Mouse (Mus musculus) embryonic fibroblast, embryonic 13.5 days (primary cell): ENCODE results near the gene Lgr4. TPM values are rescaled to one million over a fixed set of nuclear protein-coding genes. Genes with fewer than 3 reads are reported as not detected.
A peak's percentile ranks its signal among the peaks of the same experiment; 100 is the strongest.
"Not testable (repeated sequence)": the region's sequence is repeated elsewhere in the genome, so short reads cannot be mapped to it uniquely, and the experiment has no call there.

ENCODE experiments used
- H3K27ac ChIP-seq: 2 replicates; pipeline ENCODE4 v1.5.1; 2012; ENCODE audit warnings: low read length, control low read depth, inconsistent platforms; ENCODE audit not compliant: insufficient read depth
- H3K4me1 ChIP-seq: 2 replicates; pipeline ENCODE4 v1.6.1; 2011; ENCODE audit warnings: low read length; ENCODE audit not compliant: control insufficient read depth, insufficient read depth
- H3K4me3 ChIP-seq: 2 replicates; pipeline ENCODE4 v1.5.1; 2011; ENCODE audit warnings: mild to moderate bottlenecking, control low read depth, low read length; ENCODE audit not compliant: insufficient read depth
- CTCF ChIP-seq: IDR thresholded peaks from 2 replicates; pipeline ENCODE4 v1.5.1; 2011; ENCODE audit warnings: mild to moderate bottlenecking, control low read depth, low read length, moderate library complexity, borderline replicate concordance; ENCODE audit not compliant: insufficient read depth
- POLR2A ChIP-seq: IDR thresholded peaks from 2 replicates; pipeline ENCODE4 v1.6.1; 2011; ENCODE audit warnings: low read depth, mild to moderate bottlenecking, control low read depth, low read length, moderate library complexity
- polyA plus RNA-seq: library from polyadenylated mRNA; stranded (reverse); fragments of >200 nt; gene quantifications from 2 replicates; pipeline ENCODE4 v1.2.4, GENCODE M21; 2011; ENCODE audit warnings: low read depth; ENCODE audit not compliant: missing spikeins, insufficient read length

Lgr4 gene
- 30.6 and 40.3 TPM in 2 replicates for polyA plus RNA-seq

GRCm38 (mm10) chr2:109917496-109918413 is at the start of gene Lgr4:
Lgr4 (plus strand) TSS chr2:109917647.
- Histone ChIP-seq H3K4me3 (peak within 1 kb of the TSS; percentile 59), H3K27ac (peak within 1 kb of the TSS; percentile 78), H3K4me1 (peaks cover 5% of the 10 kb centered on the region; the same call in 1 of the 2 replicates)
- TF ChIP-seq CTCF (no peak), POLR2A (peak; percentile 92)

- not testable (repeated sequence) for H3K4me3 ChIP-seq, H3K4me1 ChIP-seq, H3K27ac ChIP-seq
Measured at GRCm38 (mm10) chr2:109879429-109879828, 38.0 kb upstream of the Lgr4 start.

GRCm38 (mm10) chr2:109881111-109881510 is 36.3 kb upstream of the Lgr4 start:
- TF ChIP-seq CTCF (no peak), POLR2A (no peak)
- Histone ChIP-seq H3K4me3 (no peak overlapping the region), H3K4me1 (peaks cover 4% of the 10 kb centered on the region; the same call in 1 of the 2 replicates), H3K27ac (no peak overlapping the region)

- no peak for TF ChIP-seq POLR2A
- no peak for TF ChIP-seq CTCF
- H3K4me3 ChIP-seq, result no peak overlapping the region
- H3K4me1 ChIP-seq, result peaks cover 4% of the 10 kb centered on the region; the same call in 1 of the 2 replicates
- no peak overlapping the region for H3K27ac ChIP-seq
Measured at GRCm38 (mm10) chr2:109881625-109882024, 35.8 kb upstream of the Lgr4 start.

- no peak for TF ChIP-seq CTCF
- no peak for TF ChIP-seq POLR2A
- H3K4me1 ChIP-seq, result peaks cover 4% of the 10 kb centered on the region; the same call in 1 of the 2 replicates
- H3K4me3 ChIP-seq, result no peak overlapping the region
- no peak overlapping the region for H3K27ac ChIP-seq
Measured at GRCm38 (mm10) chr2:109884106-109884505, 33.3 kb upstream of the Lgr4 start.

DNA sequence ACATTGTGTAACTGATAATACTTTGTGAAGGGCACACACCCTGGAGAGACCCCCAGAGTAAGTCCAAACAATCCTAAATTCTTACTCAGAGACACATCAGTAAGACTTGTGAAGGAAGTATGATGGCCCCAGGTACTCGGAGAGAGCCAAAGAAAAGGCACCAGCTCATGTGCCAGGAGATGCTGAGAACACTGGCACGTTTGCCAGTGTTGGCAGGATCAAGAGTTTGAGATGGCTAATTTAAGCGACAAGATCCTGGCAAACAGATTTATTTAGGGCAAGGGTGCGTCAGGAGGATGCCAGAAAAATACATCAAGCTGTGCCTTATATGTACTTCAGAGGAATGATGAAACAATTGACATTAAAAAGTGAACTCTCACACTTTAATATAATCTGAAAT is 32.9 kb upstream of the Lgr4 start:
- TF ChIP-seq CTCF, result no peak
- no peak for TF ChIP-seq POLR2A
- no peak overlapping the region for H3K4me3 ChIP-seq
- H3K27ac ChIP-seq, result no peak overlapping the region
- peaks cover 4% of the 10 kb centered on the region; the same call in 1 of the 2 replicates for H3K4me1 ChIP-seq

GRCm38 (mm10) chr2:109890068-109890467 is 27.4 kb upstream of the Lgr4 start:
- 0 out of 2 replicates have a peak overlapping the region, but pooled peaks have one; percentile 98 for H3K4me3 ChIP-seq
- no peaks in the 10 kb centered on the region; the same call in 1 of the 2 replicates for H3K4me1 ChIP-seq
- TF ChIP-seq CTCF, result no peak
- no peak for TF ChIP-seq POLR2A
- H3K27ac ChIP-seq, result no peak overlapping the region

DNA sequence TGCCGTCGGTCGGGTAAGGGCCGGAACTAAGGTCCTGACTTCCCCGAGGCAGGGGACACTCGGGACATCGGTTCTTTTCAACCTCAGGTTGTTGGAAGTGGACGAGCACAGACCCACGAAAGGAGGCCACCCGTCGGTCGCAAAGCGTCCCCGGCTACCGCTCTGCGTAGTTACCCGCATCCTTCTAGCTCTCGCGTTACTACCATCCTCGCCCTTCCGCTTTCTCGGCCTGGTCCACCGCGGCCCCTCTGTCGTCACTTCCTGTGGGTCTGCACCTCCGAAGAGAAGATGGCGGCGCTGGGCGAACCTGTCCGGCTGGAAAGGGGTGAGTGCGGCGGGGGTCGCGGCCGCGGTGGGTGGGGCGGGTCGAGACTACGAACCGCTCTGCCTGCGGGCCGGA is 26.9 kb upstream of the Lgr4 start, which contains the start of gene Lin7c:
Gene Lin7c (plus strand): TSS at position 257 of the 400 bp plus-strand sequence.
- TF ChIP-seq POLR2A (peak; percentile 97), CTCF (no peak)
- Histone ChIP-seq H3K27ac (peak within 1 kb of the TSS; percentile 51), H3K4me3 (peak within 1 kb of the TSS; percentile 98), H3K4me1 (no peaks in the 10 kb centered on the region; the same call in 1 of the 2 replicates)

DNA sequence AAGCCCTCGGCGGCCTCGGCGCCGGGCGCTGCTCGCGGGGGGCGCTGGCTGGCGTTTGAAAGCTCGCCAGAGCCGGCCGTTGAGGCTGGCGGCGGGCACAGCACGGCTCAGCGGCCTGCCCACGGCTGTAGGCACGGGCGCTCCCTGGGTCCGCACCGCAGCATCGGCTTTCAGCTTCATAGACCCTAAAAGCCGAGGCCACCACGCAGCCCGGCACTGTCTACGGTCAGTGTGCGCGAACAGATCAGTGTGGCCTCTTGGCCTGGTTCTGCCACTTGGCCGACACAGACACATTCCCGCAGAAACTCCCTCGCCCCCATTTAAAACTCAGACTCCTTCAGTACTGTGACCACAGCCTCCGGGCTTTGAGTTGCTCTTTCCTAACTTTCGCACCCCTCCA is 26.4 kb upstream of the Lgr4 start:
- TF ChIP-seq POLR2A (no peak; the same call in 1 of the 2 replicates), CTCF (no peak)
- peak overlapping the region; percentile 98 for H3K4me3 ChIP-seq
- H3K4me1 ChIP-seq, result no peaks in the 10 kb centered on the region; the same call in 1 of the 2 replicates
- H3K27ac ChIP-seq, result peak overlapping the region; percentile 51

GRCm38 (mm10) chr2:109891471-109891870 is 26.0 kb upstream of the Lgr4 start:
- Histone ChIP-seq H3K27ac (no peak overlapping the region; the same call in 1 of the 2 replicates), H3K4me1 (no peaks in the 10 kb centered on the region; the same call in 1 of the 2 replicates), H3K4me3 (peak overlapping the region; percentile 98)
- TF ChIP-seq POLR2A (no peak), CTCF (no peak)
